Comparison of ENCODE assay signal across 19 mouse cellular contexts in genomic region chr14:7880389-7880788, GRCm38 (mm10).
"Had no signal": no experiment of that assay in that cellular context is flagged by ENCODE, and none has a peak within 500 bp of the region (broad histone marks: within the 10 kb centered on the region; RNA-seq: fewer than 3 reads in every experiment).

No protein-coding gene starts in this region.

- H3K4me3 ChIP-seq: layer of hippocampus, adult 2 months; left cerebral cortex, adult 2 months; liver, embryonic 13.5 days; megakaryocyte, embryonic 14.5 days; midbrain, embryonic 10.5 days; midbrain, embryonic 13.5 days; neural tube, embryonic 13.5 days; stomach, embryonic 15.5 days had no signal

- H3K9me3 ChIP-seq: liver, embryonic 13.5 days; megakaryocyte, embryonic 14.5 days; midbrain, embryonic 10.5 days; midbrain, embryonic 13.5 days; neural tube, embryonic 13.5 days; stomach, embryonic 15.5 days had no signal

- H3K9ac ChIP-seq: liver, embryonic 13.5 days; midbrain, embryonic 13.5 days; neural tube, embryonic 13.5 days; stomach, embryonic 15.5 days had no signal

- H3K27ac ChIP-seq: kidney, postnatal 0 days; layer of hippocampus, adult 2 months; left cerebral cortex, adult 2 months; liver, embryonic 13.5 days; midbrain, embryonic 10.5 days; midbrain, embryonic 13.5 days; neural tube, embryonic 13.5 days; stomach, embryonic 15.5 days had no signal

- ATAC-seq: midbrain, embryonic 13.5 days had no signal

- H3K4me1 ChIP-seq: liver, embryonic 13.5 days; megakaryocyte, embryonic 14.5 days; midbrain, embryonic 10.5 days; midbrain, embryonic 13.5 days; neural tube, embryonic 13.5 days; stomach, embryonic 15.5 days had no signal

- DNase-seq: kidney, adult 2 months; kidney, postnatal 25 days; layer of hippocampus, adult 9-11 months; liver, embryonic 13.5 days; lung, adult 2 months; lung, postnatal 14 days; lung, postnatal 4 days; right cerebral cortex, adult 18-20 months; right cerebral cortex, postnatal 25 days; spleen, adult 18-20 months; thymus, postnatal 25 days had no signal

- H3K4me2 ChIP-seq: liver, embryonic 13.5 days; midbrain, embryonic 13.5 days; neural tube, embryonic 13.5 days; stomach, embryonic 15.5 days had no signal

- H3K27me3 ChIP-seq: liver, embryonic 13.5 days; midbrain, embryonic 13.5 days; neural tube, embryonic 13.5 days; stomach, embryonic 15.5 days had no signal
